Mouse (Mus musculus) cortical plate, adult 2 months (tissue): ENCODE measurements around the gene Id1.

Experiments
- CTCF ChIP-seq: fragments of 200-500 bp; IDR thresholded peaks from 2 replicates; pipeline ENCODE4 v1.5.1; 2011; ENCODE audit warnings: mild to moderate bottlenecking, control low read depth, low read length; ENCODE audit not compliant: insufficient read depth; ENCODE audit errors: extremely low read depth
- POLR2A ChIP-seq: fragments of 200-500 bp; IDR thresholded peaks from 2 replicates; pipeline ENCODE4 v1.6.1; 2011; ENCODE audit warnings: mild to moderate bottlenecking, low read length, control low read depth; ENCODE audit not compliant: insufficient read depth; ENCODE audit errors: extremely low read depth

GRCm38 (mm10) chr2:152694708-152695107 is 41.3 kb upstream of the Id1 start:
- no peak for TF ChIP-seq POLR2A
- TF ChIP-seq CTCF: no peak
